Mouse (Mus musculus): ENCODE results near the gene P3h1.

DNA sequence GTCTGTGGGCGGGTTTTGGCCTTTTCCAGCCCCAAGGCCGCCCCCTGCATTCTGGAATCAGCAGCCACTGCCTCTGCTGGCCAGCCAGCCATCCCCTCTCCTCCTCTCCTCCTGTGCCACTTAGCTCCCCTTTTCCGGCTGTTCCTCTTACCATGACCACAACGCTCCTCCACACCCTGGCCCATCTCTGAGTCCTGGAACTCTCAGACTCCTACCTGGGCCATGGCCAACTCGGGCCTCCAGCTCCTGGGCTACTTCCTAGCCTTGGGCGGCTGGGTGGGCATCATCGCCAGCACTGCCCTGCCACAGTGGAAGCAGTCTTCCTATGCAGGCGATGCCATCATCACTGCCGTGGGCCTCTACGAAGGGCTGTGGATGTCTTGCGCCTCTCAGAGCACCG, 22.6 kb downstream of the P3h1 start, which contains the start of gene Cldn19:
- no peak for TF ChIP-seq POLR2A (IDR thresholded peaks at IDR 0.05; ENCODE audit: low read depth, low read length)
- TF ChIP-seq CTCF (IDR thresholded peaks at IDR 0.05; ENCODE audit: borderline replicate concordance, insufficient read depth, low read length) = no peak
